Mouse (Mus musculus): ENCODE data around the gene Nwd1. TPM values are rescaled to one million over a fixed set of nuclear protein-coding genes. Genes with fewer than 3 reads are reported as not detected.

Nwd1 gene
- total and polyA plus RNA-seq, 2 experiments from 2014 or later = 2.6 to 36.3 TPM

DNA sequence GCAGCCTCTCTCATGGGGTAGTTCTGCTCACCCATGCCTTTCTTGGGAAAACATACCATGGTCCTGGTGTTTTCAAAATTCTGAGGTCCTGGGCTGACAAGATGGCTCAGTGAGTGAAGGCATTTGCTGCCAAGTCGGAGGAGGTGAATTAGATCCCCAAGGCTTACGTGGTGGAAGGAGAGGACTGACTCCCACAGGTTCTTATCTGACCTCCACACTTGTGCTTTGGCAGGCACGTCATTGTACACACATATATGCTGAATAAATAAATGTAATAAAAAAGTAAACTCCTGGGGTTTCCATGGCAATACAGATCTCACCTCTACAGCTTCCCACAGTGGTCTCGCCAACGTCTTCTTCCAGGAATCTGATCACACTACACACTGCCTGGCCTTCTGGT, 70.1 kb downstream of the Nwd1 start:
- ATAC-seq (ENCODE audit: low FRiP score) (no peak), DNase-seq (ENCODE audit: low spot score) (no peak)
- H3K4me1 ChIP-seq (ENCODE audit: insufficient read depth, low read length) = no peaks in the 10 kb centered on the region
- no peak overlapping the region for H3K27ac ChIP-seq (ENCODE audit: low read depth, low read length)
- H3K27me3 ChIP-seq (ENCODE audit: insufficient read depth, low read length) = no peaks in the 10 kb centered on the region
- H3K9me3 ChIP-seq (ENCODE audit: low read length) = no peaks in the 10 kb centered on the region
- no peak overlapping the region for H3K4me2 ChIP-seq (ENCODE audit: low read depth, low read length, poor library complexity, severe bottlenecking)
- H3K4me3 ChIP-seq (ENCODE audit: low read depth, low read length) = no peak overlapping the region
- H3K36me3 ChIP-seq (ENCODE audit: insufficient read depth, low read length) = no peaks in the 10 kb centered on the region
- no peak overlapping the region for H3K9ac ChIP-seq (replicated peaks; ENCODE audit: low read length, poor library complexity, severe bottlenecking)
- no peak for TF ChIP-seq CTCF (IDR thresholded peaks at IDR 0.05)
- 83% methylated on average over 5 of the region's 5 CpGs for WGBS

- Histone ChIP-seq H3K27ac (ENCODE audit: low read depth, low read length) (no peak overlapping the region), H3K4me2 (ENCODE audit: low read depth, low read length, poor library complexity, severe bottlenecking) (no peak overlapping the region), H3K4me3 (ENCODE audit: low read depth, low read length) (no peak overlapping the region), H3K36me3 (ENCODE audit: insufficient read depth, low read length) (peaks cover 8% of the 10 kb centered on the region), H3K4me1 (ENCODE audit: insufficient read depth, low read length) (peaks cover 6% of the 10 kb centered on the region; the same call in 1 of the 2 replicates), H3K27me3 (ENCODE audit: insufficient read depth, low read length) (no peaks in the 10 kb centered on the region), H3K9me3 (ENCODE audit: low read length) (no peaks in the 10 kb centered on the region), H3K9ac (replicated peaks; ENCODE audit: low read length, poor library complexity, severe bottlenecking) (no peak overlapping the region)
- no peak for DNase-seq (ENCODE audit: low spot score)
- WGBS = 30% methylated on average over 1 of the region's 1 CpGs
- TF ChIP-seq CTCF (IDR thresholded peaks at IDR 0.05) = no peak
- no peak for ATAC-seq (ENCODE audit: low FRiP score)
These were observed 74.0 kb downstream of the Nwd1 start for GRCm38 (mm10) chr8:72720541-72720940.

- Histone ChIP-seq H3K9me3 (ENCODE audit: low read length) (no peaks in the 10 kb centered on the region), H3K9ac (replicated peaks; ENCODE audit: low read length, poor library complexity, severe bottlenecking) (peak within 1 kb of the TSS; percentile 98), H3K4me1 (ENCODE audit: insufficient read depth, low read length) (peaks cover 6% of the 10 kb centered on the region; the same call in 1 of the 2 replicates), H3K4me2 (ENCODE audit: low read depth, low read length, poor library complexity, severe bottlenecking) (peak within 1 kb of the TSS; percentile 96), H3K27ac (ENCODE audit: low read depth, low read length) (peak within 1 kb of the TSS; percentile 47; the same call in 1 of the 2 replicates), H3K36me3 (ENCODE audit: insufficient read depth, low read length) (peaks cover 29% of the 10 kb centered on the region), H3K4me3 (ENCODE audit: low read depth, low read length) (peak within 1 kb of the TSS; percentile 99), H3K27me3 (ENCODE audit: insufficient read depth, low read length) (no peaks in the 10 kb centered on the region)
- TF ChIP-seq CTCF (IDR thresholded peaks at IDR 0.05) = no peak
- WGBS = 19% methylated on average over 41 of the region's 56 CpGs
- ATAC-seq (ENCODE audit: low FRiP score) (peak; percentile 99), DNase-seq (ENCODE audit: low spot score) (peak; percentile 90)
These were observed 76.5 kb downstream of the Nwd1 start, which contains the start of gene Sin3b for GRCm38 (mm10) chr8:72722769-72723650. Gene Sin3b (plus strand): TSS chr8:72723285.

GRCm38 (mm10) chr8:72723651-72724001, 77.1 kb downstream of the Nwd1 start:
- Histone ChIP-seq H3K36me3 (ENCODE audit: insufficient read depth, low read length) (peaks cover 31% of the 10 kb centered on the region), H3K4me1 (ENCODE audit: insufficient read depth, low read length) (peaks cover 6% of the 10 kb centered on the region; the same call in 1 of the 2 replicates), H3K9ac (replicated peaks; ENCODE audit: low read length, poor library complexity, severe bottlenecking) (peak overlapping the region; percentile 98), H3K27ac (ENCODE audit: low read depth, low read length) (no peak overlapping the region), H3K27me3 (ENCODE audit: insufficient read depth, low read length) (no peaks in the 10 kb centered on the region), H3K4me3 (ENCODE audit: low read depth, low read length) (peak overlapping the region; percentile 99), H3K9me3 (ENCODE audit: low read length) (no peaks in the 10 kb centered on the region), H3K4me2 (ENCODE audit: low read depth, low read length, poor library complexity, severe bottlenecking) (peak overlapping the region; percentile 96)
- no peak for TF ChIP-seq CTCF (IDR thresholded peaks at IDR 0.05)
- DNase-seq (ENCODE audit: low spot score) = peak; percentile 24
- WGBS = under 1% methylated on average over 30 of the region's 30 CpGs
- peak; percentile 49 for ATAC-seq (ENCODE audit: low FRiP score)

DNA sequence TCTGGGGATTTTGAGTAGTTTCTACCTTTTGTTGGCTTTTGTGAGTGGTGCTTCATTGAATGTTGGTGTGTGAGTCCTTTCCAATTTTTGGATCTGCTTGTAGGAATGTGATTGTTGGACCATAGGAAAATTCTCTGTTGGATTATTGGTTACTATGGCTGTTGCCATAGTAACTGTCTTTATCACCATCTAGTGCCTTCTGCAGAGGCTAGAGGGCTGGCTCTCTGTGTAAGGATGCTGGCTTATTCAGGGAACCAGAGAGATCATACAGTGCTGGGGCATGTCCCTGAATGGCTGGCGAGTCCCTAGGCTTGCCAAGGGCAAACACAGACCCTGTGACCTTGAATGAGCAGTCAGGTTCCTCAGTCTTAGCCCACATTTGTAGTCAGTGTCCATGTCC, 82.1 kb downstream of the Nwd1 start:
- Histone ChIP-seq H3K9ac (replicated peaks; ENCODE audit: low read length, poor library complexity, severe bottlenecking) (no peak overlapping the region), H3K4me3 (ENCODE audit: low read depth, low read length) (no peak overlapping the region), H3K27me3 (ENCODE audit: insufficient read depth, low read length) (no peaks in the 10 kb centered on the region), H3K4me1 (ENCODE audit: insufficient read depth, low read length) (peaks cover 6% of the 10 kb centered on the region; the same call in 1 of the 2 replicates), H3K27ac (ENCODE audit: low read depth, low read length) (no peak overlapping the region), H3K4me2 (ENCODE audit: low read depth, low read length, poor library complexity, severe bottlenecking) (no peak overlapping the region), H3K9me3 (ENCODE audit: low read length) (no peaks in the 10 kb centered on the region), H3K36me3 (ENCODE audit: insufficient read depth, low read length) (peaks cover 71% of the 10 kb centered on the region)
- TF ChIP-seq CTCF (IDR thresholded peaks at IDR 0.05) = no peak
- WGBS = 67% methylated on average over 1 of the region's 1 CpGs
- ATAC-seq (ENCODE audit: low FRiP score) (peak; percentile 21; the same call in 1 of the 2 replicates), DNase-seq (ENCODE audit: low spot score) (peak; percentile 24)

DNA sequence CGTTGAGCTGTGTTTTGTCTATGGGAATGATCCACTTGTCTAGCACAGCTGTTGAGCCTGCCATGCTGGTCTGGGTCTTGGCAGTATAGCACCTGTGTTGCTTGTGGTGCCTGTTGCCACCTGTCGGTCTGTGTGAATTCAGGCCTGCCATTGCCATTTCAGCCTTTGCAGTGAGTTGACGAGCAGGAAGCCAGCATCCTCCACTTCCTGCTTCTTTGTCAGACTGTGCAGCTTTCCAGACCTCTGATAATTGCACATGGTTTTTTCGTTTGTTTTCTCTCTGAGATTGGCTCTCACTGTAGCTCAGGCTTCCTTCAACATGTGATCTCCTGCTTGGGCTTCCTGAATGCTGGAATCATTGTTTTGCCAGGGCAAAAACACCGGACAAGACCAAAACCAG, 88.5 kb downstream of the Nwd1 start:
- no peaks in the 10 kb centered on the region for H3K27me3 ChIP-seq (ENCODE audit: insufficient read depth, low read length)
- DNase-seq (ENCODE audit: low spot score) (no peak), ATAC-seq (ENCODE audit: low FRiP score) (no peak)
- H3K9me3 ChIP-seq (ENCODE audit: low read length) = no peaks in the 10 kb centered on the region
- H3K4me1 ChIP-seq (ENCODE audit: insufficient read depth, low read length) = no peaks in the 10 kb centered on the region
- no peak overlapping the region for H3K9ac ChIP-seq (replicated peaks; ENCODE audit: low read length, poor library complexity, severe bottlenecking)
- H3K36me3 ChIP-seq (ENCODE audit: insufficient read depth, low read length) = peaks cover 76% of the 10 kb centered on the region
- TF ChIP-seq CTCF (IDR thresholded peaks at IDR 0.05) = no peak
- H3K27ac ChIP-seq (ENCODE audit: low read depth, low read length) = no peak overlapping the region
- 86% methylated on average over 5 of the region's 5 CpGs for WGBS
- H3K4me3 ChIP-seq (ENCODE audit: low read depth, low read length) = no peak overlapping the region
- no peak overlapping the region for H3K4me2 ChIP-seq (ENCODE audit: low read depth, low read length, poor library complexity, severe bottlenecking)
